Mouse (Mus musculus): ENCODE data around the gene Ssh2. TPM values are rescaled to one million over a fixed set of nuclear protein-coding genes. Genes with fewer than 3 reads are reported as not detected.

The Ssh2 gene
- polyA plus RNA-seq, 1 experiment, result 6.1 TPM

DNA sequence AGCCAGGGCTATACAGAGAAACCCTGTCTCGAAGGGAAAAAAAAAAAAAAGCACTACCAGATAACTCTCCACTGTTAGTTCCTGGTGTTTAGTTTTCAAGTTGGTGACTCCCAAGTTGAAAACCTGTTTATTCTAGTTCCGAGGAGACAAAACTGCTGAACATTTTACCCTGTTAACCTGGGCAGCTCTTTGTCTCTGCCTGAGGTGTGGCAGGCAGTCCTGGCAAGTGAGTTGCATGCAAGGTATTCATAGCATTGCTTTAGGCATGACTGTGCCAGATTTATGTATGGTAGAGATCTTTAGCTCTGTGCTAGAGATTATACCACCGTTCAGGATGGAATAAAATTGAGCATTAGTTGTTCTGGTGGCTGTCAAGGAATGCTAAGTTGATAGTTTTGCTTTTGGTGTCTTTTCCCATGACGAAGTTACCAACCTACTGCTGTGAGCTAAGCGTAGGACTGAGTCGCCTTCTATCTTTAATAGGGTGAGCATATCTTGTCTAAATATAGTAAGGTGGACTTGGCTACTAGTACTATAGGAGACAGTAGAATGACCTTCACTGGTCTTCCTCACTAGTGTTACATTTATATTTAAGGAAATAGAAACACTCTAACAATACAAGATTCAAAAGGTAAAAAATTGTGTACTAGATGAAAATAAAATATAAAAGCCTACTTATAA lies 149.8 kb downstream of the Ssh2 start:
- no peak overlapping the region for H3K4me3 ChIP-seq (ENCODE audit: insufficient read depth, low read depth, low read length)
- peak; percentile 23 for DNase-seq
- H3K4me1 ChIP-seq (ENCODE audit: control insufficient read depth, insufficient read depth, low read length), result no peaks in the 10 kb centered on the region
- no peaks in the 10 kb centered on the region for H3K36me3 ChIP-seq (ENCODE audit: control insufficient read depth, insufficient read depth, low read length)
- no peak overlapping the region for H3K27ac ChIP-seq (ENCODE audit: insufficient read depth, low read depth, low read length)
- TF ChIP-seq CTCF (conservative IDR thresholded peaks at IDR 0.05; ENCODE audit: insufficient read depth, insufficient read length, low read depth, low read length), result no peak
- no peak for TF ChIP-seq POLR2A (IDR thresholded peaks at IDR 0.05; ENCODE audit: low read depth, low read length)
- WGBS, result 70% methylated on average over 6 of the region's 6 CpGs
- no peaks in the 10 kb centered on the region for H3K27me3 ChIP-seq (replicated peaks; ENCODE audit: control insufficient read depth, insufficient read depth, low read length)

DNA sequence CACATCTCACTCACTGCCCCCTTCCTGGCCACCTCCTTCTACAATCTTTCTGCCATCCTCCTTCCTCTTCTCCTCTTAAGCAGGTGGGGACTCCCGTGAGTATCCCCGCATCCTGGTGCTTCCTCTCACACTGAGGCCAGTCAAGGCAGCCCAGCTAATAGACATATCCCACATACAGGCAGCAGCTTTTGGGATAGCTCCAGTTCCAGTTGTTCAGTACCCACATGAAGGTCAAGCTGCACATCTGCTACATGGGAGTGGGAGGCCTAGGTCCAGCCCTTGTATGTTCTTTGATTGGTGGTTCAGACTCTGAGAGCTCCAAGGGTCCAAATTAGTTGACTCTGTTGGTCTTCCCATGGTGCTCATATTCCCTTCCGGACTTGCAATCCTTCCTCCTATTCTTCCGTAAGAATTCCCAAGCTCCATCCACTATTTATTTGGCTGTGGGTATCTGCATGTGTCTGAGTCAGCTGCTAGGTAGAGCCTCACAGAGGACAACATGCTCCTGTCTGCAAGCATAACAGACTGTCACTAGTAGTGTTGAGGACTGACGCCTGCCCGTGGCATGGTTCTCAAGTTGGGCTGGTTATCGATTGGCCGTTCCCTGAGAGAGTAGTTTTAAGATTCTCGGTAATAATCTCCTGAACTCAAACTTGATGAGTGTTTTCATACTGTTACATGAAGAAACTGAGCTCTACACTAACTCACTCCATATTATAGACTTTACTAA lies 151.6 kb downstream of the Ssh2 start:
- Histone ChIP-seq H3K27me3 (replicated peaks; ENCODE audit: control insufficient read depth, insufficient read depth, low read length) (no peaks in the 10 kb centered on the region), H3K4me1 (ENCODE audit: control insufficient read depth, insufficient read depth, low read length) (no peaks in the 10 kb centered on the region), H3K27ac (ENCODE audit: insufficient read depth, low read depth, low read length) (no peak overlapping the region), H3K4me3 (ENCODE audit: insufficient read depth, low read depth, low read length) (no peak overlapping the region), H3K36me3 (ENCODE audit: control insufficient read depth, insufficient read depth, low read length) (no peaks in the 10 kb centered on the region)
- DNase-seq, result no peak
- no peak for TF ChIP-seq CTCF (conservative IDR thresholded peaks at IDR 0.05; ENCODE audit: insufficient read depth, insufficient read length, low read depth, low read length)
- no peak for TF ChIP-seq POLR2A (IDR thresholded peaks at IDR 0.05; ENCODE audit: low read depth, low read length)
- WGBS, result 96% methylated on average over 9 of the region's 9 CpGs

DNA sequence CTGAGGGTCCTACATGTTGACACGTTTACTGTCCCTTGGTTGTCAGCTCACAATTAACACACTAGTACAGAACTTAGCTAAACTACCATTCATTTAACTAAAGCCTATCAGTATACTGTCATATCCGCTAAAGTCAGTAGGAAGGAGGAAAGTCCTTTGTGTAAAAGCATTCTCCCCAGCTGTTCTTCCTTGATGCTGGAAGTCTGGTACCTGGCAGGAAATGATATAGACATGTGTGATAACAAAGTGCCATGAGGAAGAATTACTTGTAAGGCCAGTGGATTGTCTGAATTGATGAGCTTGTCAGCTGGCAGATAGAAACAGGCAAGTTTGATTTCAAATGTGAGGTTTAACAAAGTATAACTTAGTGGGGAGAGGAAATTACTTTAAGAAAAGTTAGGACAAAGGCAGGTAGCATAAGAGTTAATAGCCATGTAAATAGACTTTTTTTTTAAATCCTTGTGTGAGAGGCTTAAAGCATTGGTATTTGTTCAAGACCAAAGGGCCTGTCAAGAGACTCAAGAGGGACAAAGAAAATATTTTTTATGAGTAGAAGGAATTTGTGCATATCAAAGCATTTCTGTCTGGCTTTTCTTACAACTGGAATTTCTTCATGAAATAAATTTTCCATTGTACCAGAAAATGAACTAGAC lies 153.2 kb downstream of the Ssh2 start:
- Histone ChIP-seq H3K36me3 (ENCODE audit: control insufficient read depth, insufficient read depth, low read length) (no peaks in the 10 kb centered on the region), H3K27ac (ENCODE audit: insufficient read depth, low read depth, low read length) (no peak overlapping the region), H3K4me3 (ENCODE audit: insufficient read depth, low read depth, low read length) (no peak overlapping the region), H3K27me3 (replicated peaks; ENCODE audit: control insufficient read depth, insufficient read depth, low read length) (no peaks in the 10 kb centered on the region), H3K4me1 (ENCODE audit: control insufficient read depth, insufficient read depth, low read length) (no peaks in the 10 kb centered on the region)
- no peak for DNase-seq
- 82% methylated on average over 2 of the region's 2 CpGs for WGBS
- TF ChIP-seq POLR2A (IDR thresholded peaks at IDR 0.05; ENCODE audit: low read depth, low read length) (no peak), CTCF (conservative IDR thresholded peaks at IDR 0.05; ENCODE audit: insufficient read depth, insufficient read length, low read depth, low read length) (no peak)

DNA sequence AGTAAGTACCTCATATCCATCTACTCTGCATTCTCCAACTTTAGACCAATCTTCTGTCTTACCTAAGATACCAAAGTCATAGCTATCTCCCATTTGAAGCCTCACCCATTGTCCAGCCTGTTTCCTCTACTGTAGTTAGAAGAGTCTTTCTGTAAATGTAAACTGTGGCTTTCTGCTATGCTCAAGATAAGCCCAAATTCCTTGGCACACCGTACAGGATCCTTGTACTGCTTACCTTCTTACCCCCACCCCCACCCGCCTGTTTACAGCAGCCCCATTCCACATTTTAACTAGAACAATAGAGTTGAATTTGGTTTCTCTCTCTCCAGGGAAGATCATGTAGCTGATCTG lies 153.7 kb downstream of the Ssh2 start:
- Histone ChIP-seq H3K27me3 (replicated peaks; ENCODE audit: control insufficient read depth, insufficient read depth, low read length) (no peaks in the 10 kb centered on the region), H3K4me1 (ENCODE audit: control insufficient read depth, insufficient read depth, low read length) (no peaks in the 10 kb centered on the region), H3K4me3 (ENCODE audit: insufficient read depth, low read depth, low read length) (no peak overlapping the region), H3K27ac (ENCODE audit: insufficient read depth, low read depth, low read length) (no peak overlapping the region), H3K36me3 (ENCODE audit: control insufficient read depth, insufficient read depth, low read length) (no peaks in the 10 kb centered on the region)
- 66% methylated on average over 2 of the region's 2 CpGs for WGBS
- DNase-seq, result no peak
- TF ChIP-seq POLR2A (IDR thresholded peaks at IDR 0.05; ENCODE audit: low read depth, low read length), result no peak
- TF ChIP-seq CTCF (conservative IDR thresholded peaks at IDR 0.05; ENCODE audit: insufficient read depth, insufficient read length, low read depth, low read length), result no peak

DNA sequence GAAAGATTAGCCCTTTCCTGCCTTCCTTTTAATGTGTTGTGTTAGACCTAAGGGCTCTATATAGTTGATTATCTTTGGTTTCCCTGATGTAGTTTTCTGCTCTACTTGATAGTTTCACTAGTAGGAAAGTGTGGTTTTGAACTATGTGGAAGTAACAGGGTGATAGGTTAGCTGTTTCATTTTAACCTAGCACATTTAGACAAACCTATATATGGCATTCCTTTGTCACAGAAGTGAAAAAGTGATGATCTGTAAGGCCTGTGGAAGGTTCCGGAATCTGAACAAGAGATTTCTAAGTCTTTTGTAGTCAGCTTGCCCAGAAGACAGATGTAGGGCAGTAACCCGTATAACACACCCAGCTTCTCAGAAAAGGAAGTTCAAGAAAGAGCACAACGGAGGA lies 155.0 kb downstream of the Ssh2 start:
- H3K36me3 ChIP-seq (ENCODE audit: control insufficient read depth, insufficient read depth, low read length), result no peaks in the 10 kb centered on the region
- no peak overlapping the region for H3K4me3 ChIP-seq (ENCODE audit: insufficient read depth, low read depth, low read length)
- TF ChIP-seq CTCF (conservative IDR thresholded peaks at IDR 0.05; ENCODE audit: insufficient read depth, insufficient read length, low read depth, low read length) (no peak), POLR2A (IDR thresholded peaks at IDR 0.05; ENCODE audit: low read depth, low read length) (no peak)
- H3K4me1 ChIP-seq (ENCODE audit: control insufficient read depth, insufficient read depth, low read length), result no peaks in the 10 kb centered on the region
- DNase-seq, result no peak
- WGBS, result 74% methylated on average over 3 of the region's 3 CpGs
- no peak overlapping the region for H3K27ac ChIP-seq (ENCODE audit: insufficient read depth, low read depth, low read length)
- H3K27me3 ChIP-seq (replicated peaks; ENCODE audit: control insufficient read depth, insufficient read depth, low read length), result no peaks in the 10 kb centered on the region

DNA sequence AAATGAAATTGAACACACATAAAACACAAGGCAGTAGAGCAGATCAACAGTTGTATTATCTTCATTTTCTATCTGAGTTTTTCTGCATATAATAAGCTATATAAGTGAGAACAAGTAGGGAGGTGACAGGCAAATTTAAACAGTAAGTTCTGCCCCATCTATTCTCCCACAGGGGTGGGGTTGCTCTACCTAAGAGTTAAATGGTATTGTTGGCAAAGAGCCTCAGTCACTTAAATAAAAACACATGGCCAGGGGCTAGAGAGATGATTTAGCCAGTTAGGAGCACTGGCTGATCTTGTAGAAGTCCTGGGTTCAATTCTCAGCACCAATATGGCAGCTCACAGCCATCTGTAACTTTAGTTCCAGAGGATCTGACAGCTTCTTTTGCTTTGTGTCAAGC lies 155.6 kb downstream of the Ssh2 start:
- Histone ChIP-seq H3K4me3 (ENCODE audit: insufficient read depth, low read depth, low read length) (no peak overlapping the region), H3K27me3 (replicated peaks; ENCODE audit: control insufficient read depth, insufficient read depth, low read length) (no peaks in the 10 kb centered on the region), H3K4me1 (ENCODE audit: control insufficient read depth, insufficient read depth, low read length) (no peaks in the 10 kb centered on the region), H3K36me3 (ENCODE audit: control insufficient read depth, insufficient read depth, low read length) (no peaks in the 10 kb centered on the region), H3K27ac (ENCODE audit: insufficient read depth, low read depth, low read length) (no peak overlapping the region)
- TF ChIP-seq POLR2A (IDR thresholded peaks at IDR 0.05; ENCODE audit: low read depth, low read length), result no peak
- no peak for TF ChIP-seq CTCF (conservative IDR thresholded peaks at IDR 0.05; ENCODE audit: insufficient read depth, insufficient read length, low read depth, low read length)
- DNase-seq, result no peak

DNA sequence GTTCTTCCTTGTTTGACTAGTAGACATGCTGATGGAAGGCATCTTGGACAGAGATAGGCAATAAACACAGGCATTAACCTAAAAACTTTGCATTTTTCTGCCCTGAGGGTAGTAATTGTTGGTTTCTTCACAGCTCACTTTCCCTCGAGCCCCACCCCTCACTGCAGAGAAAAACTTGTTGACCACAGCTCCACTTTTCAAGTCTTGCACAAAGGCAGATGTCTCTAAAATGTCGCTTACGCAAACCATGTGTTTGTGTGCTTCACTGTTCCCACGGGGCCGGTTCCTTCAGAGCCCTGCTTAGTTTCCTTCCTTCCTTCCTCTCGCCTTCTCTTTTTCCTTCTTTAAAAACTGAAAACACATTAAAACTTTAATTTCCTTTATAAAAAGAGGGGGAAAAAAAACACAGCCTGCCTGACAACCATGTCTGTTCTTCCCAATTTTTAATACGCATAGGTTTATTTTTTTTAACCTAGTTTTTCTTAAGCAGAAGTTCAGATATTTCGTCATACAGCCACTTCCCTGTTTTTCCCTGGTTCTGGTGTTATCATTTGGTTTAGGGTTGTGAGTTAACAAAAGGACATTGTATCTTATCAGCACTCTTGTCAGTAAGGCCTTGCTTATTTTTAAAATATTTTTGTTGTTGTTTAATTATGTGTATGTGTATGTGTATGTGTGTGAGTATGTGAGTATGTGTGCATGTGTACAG lies 156.3 kb downstream of the Ssh2 start:
- 49% methylated on average over 8 of the region's 8 CpGs for WGBS
- no peak for TF ChIP-seq POLR2A (IDR thresholded peaks at IDR 0.05; ENCODE audit: low read depth, low read length)
- TF ChIP-seq CTCF (conservative IDR thresholded peaks at IDR 0.05; ENCODE audit: insufficient read depth, insufficient read length, low read depth, low read length), result no peak
- DNase-seq, result peak; percentile 30
- Histone ChIP-seq H3K27me3 (replicated peaks; ENCODE audit: control insufficient read depth, insufficient read depth, low read length) (no peaks in the 10 kb centered on the region), H3K36me3 (ENCODE audit: control insufficient read depth, insufficient read depth, low read length) (no peaks in the 10 kb centered on the region), H3K4me3 (ENCODE audit: insufficient read depth, low read depth, low read length) (no peak overlapping the region), H3K4me1 (ENCODE audit: control insufficient read depth, insufficient read depth, low read length) (no peaks in the 10 kb centered on the region), H3K27ac (ENCODE audit: insufficient read depth, low read depth, low read length) (no peak overlapping the region)

Measured in kidney, adult 2 months (tissue).